Mouse (Mus musculus) liver, adult 2 months (tissue): Measurements from ENCODE around the gene Tnik.

Experiments used
- CTCF ChIP-seq: fragments of 200-500 bp; IDR thresholded peaks from 2 replicates; pipeline ENCODE4 v1.5.1; 2011; ENCODE audit warnings: low read depth, low read length, control low read depth
- POLR2A ChIP-seq: fragments of 200-500 bp; IDR thresholded peaks from 2 replicates; pipeline ENCODE4 v1.6.1; 2011; ENCODE audit warnings: low read length, control low read depth; ENCODE audit not compliant: insufficient read depth; ENCODE audit errors: extremely low read depth

DNA sequence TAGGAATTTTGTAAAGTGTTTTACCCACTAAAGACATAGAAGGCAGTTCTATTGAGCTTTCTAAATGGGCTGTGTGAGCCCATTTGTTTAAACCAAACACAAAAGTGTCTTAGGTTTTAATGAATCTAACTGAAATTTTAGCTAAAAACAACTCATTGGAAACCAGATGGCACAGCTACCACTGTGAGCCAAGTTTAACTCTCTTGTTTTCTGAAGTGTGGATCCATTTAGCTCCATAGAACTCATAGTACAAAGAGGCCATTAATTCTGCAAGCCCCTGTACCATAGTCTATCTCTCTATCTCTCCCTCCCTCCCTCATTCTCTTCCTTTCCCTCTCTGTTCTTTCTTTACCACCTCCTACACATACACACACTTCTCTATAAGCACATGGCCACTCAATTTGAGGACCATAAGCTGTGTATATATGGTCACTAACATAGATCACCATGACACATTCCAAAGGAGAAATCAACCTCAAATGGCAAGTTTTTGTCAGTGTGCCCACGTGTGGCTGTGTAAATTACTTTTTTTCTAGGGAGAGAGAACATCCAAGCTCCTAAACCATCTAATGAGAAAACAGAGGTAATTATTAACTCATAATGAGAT, 204.2 kb downstream of the Tnik start:
- TF ChIP-seq CTCF: no peak
- no peak for TF ChIP-seq POLR2A
